Mouse (Mus musculus) hindbrain, embryonic 16.5 days (tissue): ENCODE results near the gene Ift20. TPM values are rescaled to one million over a fixed set of nuclear protein-coding genes. Genes with fewer than 3 reads are reported as not detected.

Experiments
- polyA plus RNA-seq: library from polyadenylated mRNA; unstranded; fragments of >200 nt; fragmentation: Nextera tagmentation; extraction: Ambion mirVana; gene quantifications from 2 replicates; pipeline ENCODE4 v1.2.1, GENCODE M21; 2015

Ift20 gene
- polyA plus RNA-seq, 1 experiment from 2014 or later: 124 TPM

Other genes with a start within 250 kb of the Ift20 start
- gene BC030499, start 245.5 kb upstream of the Ift20 start, polyA plus RNA-seq: 0.16 and 0.40 TPM in 2 replicates
- 10.5 and 11.2 TPM in 2 replicates for gene Spag5, start 234.8 kb upstream of the Ift20 start, polyA plus RNA-seq
- gene Aldoc, start 213.4 kb upstream of the Ift20 start, polyA plus RNA-seq: 390 and 562 TPM in 2 replicates
- 101 and 107 TPM in 2 replicates for gene Pigs, start 207.9 kb upstream of the Ift20 start, polyA plus RNA-seq
- gene Unc119, start 192.9 kb upstream of the Ift20 start, polyA plus RNA-seq: 86.5 and 91.1 TPM in 2 replicates
- gene Foxn1, start 149.8 kb upstream of the Ift20 start, polyA plus RNA-seq: not detected in 2 replicates
- not detected in 2 replicates for gene Slc13a2, start 114.1 kb upstream of the Ift20 start, polyA plus RNA-seq
- gene Slc46a1, start 70.7 kb upstream of the Ift20 start, polyA plus RNA-seq: 27.8 and 31.1 TPM in 2 replicates
- gene Sarm1, start 38.6 kb upstream of the Ift20 start, polyA plus RNA-seq: 43.5 and 51.3 TPM in 2 replicates
- 150 and 176 TPM in 2 replicates for gene Vtn, start 37.3 kb upstream of the Ift20 start, polyA plus RNA-seq
- 0.11 and 0.20 TPM in 2 replicates for gene Sebox, start 32.9 kb upstream of the Ift20 start, polyA plus RNA-seq
- 87.9 and 95.5 TPM in 2 replicates for gene Tmem199, start 24.2 kb upstream of the Ift20 start, polyA plus RNA-seq
- 189 and 196 TPM in 2 replicates for gene Poldip2, start 24.2 kb upstream of the Ift20 start, polyA plus RNA-seq
- 69.3 and 70.8 TPM in 2 replicates for gene Tnfaip1, start within 50 bp of the Ift20 start, polyA plus RNA-seq
- gene Tmem97, start 14.4 kb downstream of the Ift20 start, polyA plus RNA-seq: 44.0 and 48.3 TPM in 2 replicates
- 19.4 and 20.7 TPM in 2 replicates for gene Nlk, start 161.0 kb downstream of the Ift20 start, polyA plus RNA-seq
- 29.0 and 29.6 TPM in 2 replicates for gene Ccnq, start 215.4 kb downstream of the Ift20 start, polyA plus RNA-seq